8 mouse cellular contexts compared by ENCODE assay signal in genomic region chr7:80535009-80535744, GRCm38 (mm10). TPM values are rescaled to one million over a fixed set of nuclear protein-coding genes. Genes with fewer than 3 reads are reported as not detected.
DNase-seq lines count a peak whose midpoint lies in the region; ATAC-seq lines count a peak whose summit lies in the region.

Gene Blm, minus strand, starts transcription at chr7:80535119.

- intact Hi-C loops in gastrocnemius, postnatal 14 days (cut with DNase I; ENCODE audit: low total_unique reads): no loop called here
- intact Hi-C loops in left cerebral cortex, postnatal 10 days (cut with DNase I): no loop called here

- peak; percentile 97 to 98 for DNase-seq in adrenal gland, adult (ENCODE audit: inconsistent age in 2 of 2, low spot score in 1 of 2)
- peak; percentile 98 for DNase-seq in embryo, embryonic 10.5 days (ENCODE audit: low spot score)
- peak; percentile 97 for DNase-seq in gastrocnemius, postnatal 14 days
- peak; percentile 97 to 99 for DNase-seq in left cerebral cortex, postnatal 10 days (ENCODE audit: extremely low spot score in 1 of 2, low spot score in 2 of 2)
- peak; percentile 96 for DNase-seq in right cerebral cortex, postnatal 25 days
- peak; percentile 93 to 96 for DNase-seq in urinary bladder, postnatal 4 days (ENCODE audit: low spot score in 2 of 2)

- peak; percentile 98 for ATAC-seq in inflammation-experienced regulatory T-cells, adult 6 months
- ATAC-seq in megakaryocyte-erythroid progenitor cell, adult 5-6 weeks (replicated peaks; ENCODE audit: low FRiP score, low TSS enrichment, poor library complexity, severe bottlenecking): peak; percentile 95

RNA-seq across cellular contexts. Expression of gene Blm, which starts in this region (rescaled TPM):
- 1 to 10 TPM; 1.9 to 3.7 TPM for total RNA-seq in gastrocnemius, postnatal 14 days (2021)
- polyA plus RNA-seq in inflammation-experienced regulatory T-cells, adult 6 months (2017; shearing (Covaris generic)): 10 to 100 TPM in 1 of 3 experiments, 1 to 10 TPM in 2; 6.5 to 10.1 (median 9.6) TPM
- total RNA-seq in left cerebral cortex, postnatal 10 days (2021): 1 to 10 TPM; 6.5 to 7.6 TPM
- 110 and 139 TPM in 2 replicates for total RNA-seq in megakaryocyte-erythroid progenitor cell, adult 5-6 weeks (2014; fragmentation: Nextera tagmentation)
- total RNA-seq in megakaryocyte-erythroid progenitor cell, adult 5-6 weeks (2017): 72.4 and 78.2 TPM in 2 replicates

Comparison
In these comparisons a context has a peak if more than half of its experiments do, and no peak if none do; other contexts are left out.
1. Peak in every context shown above with its lines: DNase-seq and ATAC-seq.
2. RNA of gene Blm (total RNA-seq): 72.4 to 139 TPM in megakaryocyte-erythroid progenitor cell, adult 5-6 weeks; 6.5 to 7.6 TPM in left cerebral cortex, postnatal 10 days and 1.9 to 3.7 TPM in gastrocnemius, postnatal 14 days; every median in the first group is over 4 times any median in the second.